Mouse (Mus musculus) frontal cortex, postnatal 25 days (tissue): ENCODE results near the gene Kalrn.

ENCODE experiments used
- DNase-seq, 2 experiments: peaks; one replicate each; pipeline ENCODE4 v3.0.0; 2022; ENCODE audit warnings: low spot score in 2 of 2

The Kalrn gene

DNA sequence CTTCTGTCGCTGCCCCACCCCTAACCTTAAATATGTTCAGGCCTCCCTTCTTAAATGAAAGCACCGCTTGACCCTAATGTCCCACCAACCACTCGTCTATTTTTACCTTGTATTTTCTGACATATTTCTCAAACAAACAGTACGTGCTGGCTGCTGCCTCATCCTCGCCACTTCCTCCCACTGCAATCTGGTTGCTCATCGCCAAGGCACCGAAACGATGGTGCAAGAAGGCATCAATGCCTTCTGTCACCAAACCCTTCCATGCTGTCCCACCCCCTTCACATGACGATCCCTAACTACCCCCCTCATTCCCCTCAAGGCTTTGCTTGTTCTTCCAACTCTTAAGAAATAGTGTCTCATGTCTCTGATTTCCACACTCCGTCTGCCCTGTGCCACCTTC, 69.1 kb downstream of the Kalrn start:
- DNase-seq = no peak

DNA sequence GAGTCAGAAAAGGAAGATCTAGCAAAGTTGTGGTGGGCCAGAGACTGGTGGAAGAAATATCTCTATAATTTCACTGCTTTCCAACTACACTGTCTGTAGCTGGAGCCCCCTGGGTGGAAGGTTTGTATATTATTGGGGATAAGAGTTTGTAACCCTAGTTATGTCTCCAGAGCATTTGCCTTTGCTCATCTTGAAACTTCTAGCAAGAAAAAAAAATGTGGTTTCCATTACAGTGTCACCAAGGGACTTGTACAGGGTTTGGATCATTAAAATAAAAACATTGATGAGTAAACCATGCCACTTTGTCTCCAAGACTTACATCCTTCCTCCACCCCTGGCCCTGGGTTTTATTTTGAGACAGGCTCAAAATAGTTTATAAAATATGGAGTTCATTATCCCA, 71.2 kb downstream of the Kalrn start:
- DNase-seq = no peak

DNA sequence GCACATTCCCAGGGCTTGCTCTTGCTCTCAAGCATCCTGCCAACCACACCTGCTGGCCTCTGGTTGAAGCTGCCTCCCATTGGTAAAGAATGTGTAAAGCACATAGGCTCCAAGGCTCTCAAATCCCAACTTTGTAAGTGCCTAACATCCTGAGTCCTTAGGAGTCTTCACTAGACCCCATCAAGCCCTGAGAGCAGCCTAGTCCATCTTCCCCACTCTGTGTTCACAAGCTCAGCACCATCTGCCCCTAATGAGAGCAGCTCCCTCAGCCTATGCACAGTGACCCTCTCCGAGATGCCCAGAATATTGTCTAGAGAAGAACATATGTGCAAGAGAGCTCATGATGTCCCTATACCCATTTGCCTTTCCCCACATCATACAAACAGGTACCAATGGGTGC, 78.6 kb downstream of the Kalrn start:
- DNase-seq = no peak

DNA sequence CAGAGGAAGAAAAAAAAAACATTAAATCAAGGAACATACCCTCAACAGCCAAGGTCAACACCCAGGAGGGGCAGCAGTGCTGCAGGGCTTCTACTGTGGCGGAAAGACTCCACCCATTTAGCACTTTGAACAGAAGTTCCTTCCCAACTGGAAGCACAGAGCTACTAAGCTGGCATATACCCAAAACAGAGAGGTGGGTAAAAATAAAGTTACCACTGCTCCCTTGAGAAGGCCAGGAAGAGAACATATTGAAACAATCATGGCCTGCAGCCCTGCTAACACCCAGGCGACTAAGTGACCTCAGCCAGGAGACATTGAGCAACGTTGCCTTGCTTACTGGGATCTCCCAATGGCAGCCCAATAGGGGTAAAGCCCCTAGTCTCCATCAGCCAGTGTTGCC, 79.4 kb downstream of the Kalrn start:
- no peak for DNase-seq

DNA sequence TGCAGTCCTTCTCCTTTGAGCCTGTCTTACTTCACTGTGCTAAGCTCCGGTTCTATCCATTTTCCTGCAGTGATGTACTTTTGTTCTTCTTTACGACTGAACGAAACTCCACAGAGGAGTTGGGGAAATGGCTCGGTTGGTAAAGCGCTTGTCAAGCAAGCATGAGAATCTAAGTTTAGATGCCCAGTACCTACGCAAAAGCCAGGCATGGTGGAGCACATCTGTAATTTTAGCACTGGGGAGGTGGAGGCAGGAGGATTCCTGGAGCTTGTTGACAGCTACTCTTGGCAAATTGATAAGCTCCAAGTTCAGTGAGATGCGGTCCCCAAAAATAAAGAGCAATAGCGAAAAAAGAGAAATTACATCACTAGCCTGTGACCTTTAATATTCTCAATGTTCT, 82.1 kb downstream of the Kalrn start:
- no peak for DNase-seq

DNA sequence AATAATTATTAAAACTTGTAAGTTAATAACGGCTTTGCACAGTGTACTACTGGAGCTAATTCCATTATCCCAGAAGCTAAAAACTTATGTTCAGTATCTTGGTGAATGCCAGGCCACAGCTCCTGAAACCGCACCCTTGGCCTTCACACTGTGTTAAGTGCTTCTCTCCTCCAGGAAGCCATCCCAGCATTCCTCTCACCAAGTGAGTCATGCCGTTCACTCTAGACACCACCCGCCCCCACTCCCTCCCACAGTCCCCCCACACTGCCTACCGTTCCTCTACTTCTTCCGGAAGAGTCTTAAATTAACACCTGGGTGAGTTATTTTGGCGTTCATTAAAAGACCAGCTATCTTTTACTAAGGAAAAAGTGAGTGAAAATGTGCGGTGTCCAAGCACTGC, 82.8 kb downstream of the Kalrn start:
- DNase-seq = no peak

DNA sequence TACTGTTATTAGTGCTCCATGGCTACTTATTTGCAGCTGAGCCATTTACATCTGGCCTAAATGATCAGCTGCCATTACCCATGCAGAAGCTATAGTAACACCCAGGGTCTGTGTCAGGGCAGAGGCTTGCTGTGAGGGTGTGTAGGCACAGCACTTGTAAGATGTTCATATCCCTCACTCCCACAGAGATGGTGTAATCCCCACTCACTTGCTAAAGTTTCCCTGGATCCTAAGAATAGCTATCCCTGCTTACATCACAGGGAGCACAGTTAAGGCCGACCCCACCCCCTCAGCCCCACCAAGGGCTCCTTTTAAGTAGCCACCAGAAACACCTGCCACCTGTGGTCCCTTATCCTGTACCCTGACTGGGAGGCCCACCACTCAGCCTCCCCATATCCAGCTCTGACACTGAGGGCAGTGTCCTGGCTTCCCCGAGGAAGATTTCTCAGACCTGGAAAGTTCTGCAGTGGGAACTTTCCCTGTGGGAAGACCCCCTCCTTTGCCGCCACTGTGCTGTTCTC, 83.5 kb downstream of the Kalrn start:
- no peak for DNase-seq

DNA sequence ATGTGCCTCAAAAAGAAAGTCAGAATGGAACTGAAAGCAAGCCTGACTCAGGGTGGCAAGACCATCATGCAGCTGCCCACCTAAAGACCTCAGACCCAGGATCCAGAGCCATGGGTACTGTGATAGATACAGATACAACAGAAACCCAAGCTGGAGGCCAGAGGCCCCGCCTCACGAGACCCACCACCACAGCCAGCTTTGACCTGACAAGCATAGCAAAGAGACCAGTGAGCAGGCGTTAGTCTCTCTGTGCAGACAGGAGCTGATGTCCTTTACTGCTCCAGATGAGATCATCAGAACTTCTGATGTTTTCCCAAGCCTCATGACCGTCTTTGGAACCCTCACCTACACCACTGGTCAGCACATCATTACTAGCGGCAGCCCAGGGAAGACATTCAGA, 85.5 kb downstream of the Kalrn start:
- no peak for DNase-seq

DNA sequence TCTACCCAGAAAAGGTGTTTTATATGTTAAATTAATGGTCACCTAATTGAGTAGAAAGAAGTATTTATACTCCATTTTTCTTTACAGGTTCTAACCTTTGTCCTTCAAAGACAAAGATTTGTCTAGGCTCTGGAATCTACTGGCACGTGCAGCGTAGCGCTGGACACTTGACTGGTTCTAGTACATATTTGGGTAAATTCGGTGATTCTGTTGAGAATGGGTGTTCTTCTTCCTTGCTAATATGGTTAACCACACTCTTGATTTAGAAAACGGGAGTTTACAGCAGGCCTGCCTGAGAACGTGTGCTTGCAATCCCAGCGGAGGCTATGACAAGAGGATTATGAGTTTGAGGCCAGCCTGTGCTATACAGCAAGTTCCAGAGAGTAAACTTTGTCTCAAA, 86.1 kb downstream of the Kalrn start:
- DNase-seq = no peak

DNA sequence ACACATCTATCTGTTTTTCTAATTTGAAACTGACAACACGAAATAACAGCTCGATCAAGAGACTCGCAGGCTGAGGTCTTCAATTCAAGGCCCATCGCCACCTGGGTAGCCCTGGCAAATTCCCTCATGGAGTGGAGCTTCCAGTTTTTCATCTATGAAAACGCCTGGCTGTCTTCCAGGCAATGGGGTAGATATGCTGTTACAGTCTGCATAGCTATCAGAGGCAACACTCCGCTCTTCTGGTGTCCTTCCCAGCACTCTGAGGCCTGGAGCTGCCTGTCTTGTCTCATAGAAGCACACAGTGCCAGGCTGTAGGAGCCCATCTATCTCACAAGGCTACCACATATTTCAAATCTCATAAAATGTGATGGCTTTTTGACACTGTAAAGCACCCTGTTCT, 87.8 kb downstream of the Kalrn start:
- no peak for DNase-seq

DNA sequence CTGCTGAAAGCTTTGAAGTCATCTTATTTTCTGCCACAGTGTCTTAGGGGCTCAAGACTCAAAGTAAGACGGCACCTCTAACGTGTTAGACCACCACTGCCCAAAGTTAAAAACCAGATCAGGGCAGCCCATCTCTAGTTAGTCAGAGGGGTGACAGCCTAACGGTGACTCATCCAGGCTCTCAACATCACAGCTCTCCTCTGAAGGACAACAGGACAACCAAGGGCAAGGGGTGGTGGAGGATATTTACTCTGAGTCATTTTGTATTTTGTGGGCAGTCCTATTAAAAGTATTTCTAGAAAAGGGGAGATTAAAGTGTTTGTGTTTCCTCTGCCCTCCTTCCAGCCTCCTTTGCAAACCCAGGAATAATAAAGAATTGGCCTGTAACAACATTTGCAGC, 88.4 kb downstream of the Kalrn start:
- no peak for DNase-seq

DNA sequence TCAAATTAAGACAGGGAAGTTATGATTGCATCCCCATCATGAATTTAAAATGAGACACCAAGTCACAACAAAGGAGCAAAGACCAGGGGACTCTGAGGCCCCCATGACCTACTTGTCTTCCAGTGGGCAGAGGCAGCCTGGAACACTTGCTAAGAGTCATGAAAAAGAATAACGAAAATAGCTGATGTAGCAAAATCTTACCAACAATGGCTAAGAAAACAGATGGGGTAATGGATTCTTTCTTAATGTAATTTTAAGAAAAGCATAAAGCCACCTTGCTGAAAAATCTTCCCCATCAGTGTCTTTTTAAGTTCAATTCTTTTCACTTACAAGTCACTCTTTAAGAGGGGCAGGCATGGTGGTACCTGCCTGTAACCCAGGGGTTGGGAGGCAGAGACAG, 89.1 kb downstream of the Kalrn start:
- DNase-seq = no peak

DNA sequence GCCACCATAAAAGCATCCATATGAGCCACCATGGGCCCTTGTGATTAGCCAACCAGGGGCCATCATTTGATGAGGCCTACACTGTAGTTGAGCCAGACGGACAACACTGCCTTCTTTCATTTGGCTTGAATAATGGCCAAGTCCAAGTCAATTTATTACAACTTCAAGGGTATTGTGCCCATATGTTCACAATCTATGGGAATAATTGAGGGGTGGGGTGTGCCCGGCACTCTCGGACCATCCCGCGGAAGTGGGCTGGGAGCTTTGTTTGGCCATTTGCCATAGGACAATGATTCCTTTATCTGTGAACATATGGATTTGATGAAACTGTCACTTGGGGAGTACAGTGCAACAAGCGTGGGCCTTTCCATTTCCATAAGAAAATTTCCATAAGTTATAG, 89.6 kb downstream of the Kalrn start:
- DNase-seq = no peak

DNA sequence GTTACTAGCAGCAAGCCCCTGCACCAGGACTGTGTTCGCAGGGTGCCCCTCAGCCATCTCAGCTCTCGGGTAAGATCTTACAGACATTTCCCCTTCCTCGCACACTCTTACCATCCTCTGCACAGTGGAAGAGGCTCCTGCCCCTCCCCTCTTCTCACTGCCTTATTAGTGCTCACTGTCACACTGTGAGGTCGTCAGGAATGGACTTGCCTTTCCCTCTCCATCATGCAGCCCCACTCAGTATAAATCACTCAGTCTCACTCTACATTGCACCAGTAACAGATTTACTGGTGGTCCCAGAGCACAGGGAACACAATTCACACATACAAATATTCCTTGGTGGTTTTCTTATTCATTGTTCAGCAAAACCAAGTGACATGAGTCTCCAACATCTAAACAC, 98.6 kb downstream of the Kalrn start:
- no peak for DNase-seq

DNA sequence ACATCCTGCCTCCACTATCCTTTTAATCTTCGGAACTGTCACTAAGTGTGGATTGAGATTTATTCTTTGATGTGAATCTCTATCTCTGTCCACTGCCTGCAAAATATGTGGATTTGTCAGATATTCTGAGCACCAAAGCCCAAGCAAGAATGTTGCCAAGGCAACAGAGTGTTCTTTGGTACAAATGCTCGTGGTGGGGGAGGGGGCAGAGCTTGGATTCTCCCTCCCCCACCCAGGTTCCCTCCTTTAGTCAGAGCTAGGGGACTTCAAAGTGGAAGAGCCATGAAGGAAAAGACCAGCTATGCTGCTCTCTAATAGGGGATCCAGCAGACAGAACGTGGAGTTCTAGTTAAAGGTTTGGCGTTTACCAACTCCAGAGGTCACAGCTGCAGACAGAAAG, 99.4 kb downstream of the Kalrn start:
- DNase-seq = no peak

DNA sequence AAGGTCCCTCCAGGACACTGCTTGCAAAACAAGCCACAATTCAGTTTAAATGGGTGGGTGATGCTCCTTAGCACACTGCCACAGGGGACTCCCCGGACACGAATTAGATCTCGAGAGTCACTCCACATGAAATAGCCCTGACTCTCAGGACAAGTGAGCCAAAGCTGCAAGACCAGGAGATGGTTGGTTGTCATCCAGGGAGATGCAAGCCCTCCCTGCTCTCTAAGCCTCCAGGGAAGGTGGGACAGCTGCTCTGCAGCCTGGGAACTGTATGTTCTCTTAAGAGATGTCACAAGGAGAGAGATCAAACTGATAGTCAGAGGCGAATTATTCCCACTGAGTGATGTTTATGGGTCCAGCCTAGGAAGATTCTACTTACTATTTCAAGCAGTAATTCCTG, 101.9 kb downstream of the Kalrn start:
- no peak for DNase-seq

DNA sequence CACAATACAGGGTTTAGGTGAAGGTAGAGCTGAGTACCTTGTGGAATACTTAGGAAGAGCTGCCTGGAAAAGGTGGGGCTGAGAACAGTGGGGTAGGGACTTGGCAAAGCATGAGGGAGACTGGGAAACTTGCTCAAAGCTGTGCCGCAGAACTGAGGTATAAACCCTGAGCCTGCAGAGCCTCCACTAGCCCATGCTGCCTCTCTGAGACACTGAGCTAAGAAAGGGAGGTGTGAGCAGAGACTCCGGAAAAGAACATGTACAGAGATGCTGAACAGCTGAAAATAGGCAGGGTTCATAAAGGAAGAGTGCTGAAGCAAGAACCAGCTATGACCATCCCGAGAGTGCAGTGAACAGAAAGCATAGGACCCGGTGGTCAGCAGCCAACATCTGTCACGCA, 103.0 kb downstream of the Kalrn start:
- DNase-seq = no peak

DNA sequence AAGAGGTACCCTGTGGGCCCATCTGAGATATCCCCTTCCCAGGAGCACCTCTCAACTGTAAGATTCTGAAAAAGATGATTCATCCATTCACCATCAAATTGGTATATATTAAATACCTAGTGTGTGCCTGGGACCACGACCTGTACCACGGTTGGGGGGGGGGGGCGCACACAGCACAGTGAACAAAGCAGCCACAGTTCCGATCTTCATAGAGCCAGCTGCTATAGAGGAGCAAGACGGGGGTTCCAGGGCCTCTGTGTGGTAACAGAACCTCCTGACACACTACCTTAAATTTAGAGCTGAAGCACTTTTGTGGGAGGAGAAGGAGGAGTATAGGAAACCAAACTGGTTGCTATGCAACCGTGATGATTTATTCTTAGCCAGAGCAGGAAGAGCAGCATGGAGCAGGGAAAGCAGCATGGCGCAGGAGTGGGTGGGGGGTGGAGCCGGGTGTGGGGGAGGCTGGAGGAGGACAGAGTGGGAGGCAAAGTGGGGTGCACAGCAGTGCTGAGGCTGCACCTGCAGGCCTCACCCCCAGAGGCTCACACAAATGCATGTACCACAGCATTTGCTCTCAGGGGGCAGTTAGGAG, 104.0 kb downstream of the Kalrn start:
- DNase-seq = no peak

DNA sequence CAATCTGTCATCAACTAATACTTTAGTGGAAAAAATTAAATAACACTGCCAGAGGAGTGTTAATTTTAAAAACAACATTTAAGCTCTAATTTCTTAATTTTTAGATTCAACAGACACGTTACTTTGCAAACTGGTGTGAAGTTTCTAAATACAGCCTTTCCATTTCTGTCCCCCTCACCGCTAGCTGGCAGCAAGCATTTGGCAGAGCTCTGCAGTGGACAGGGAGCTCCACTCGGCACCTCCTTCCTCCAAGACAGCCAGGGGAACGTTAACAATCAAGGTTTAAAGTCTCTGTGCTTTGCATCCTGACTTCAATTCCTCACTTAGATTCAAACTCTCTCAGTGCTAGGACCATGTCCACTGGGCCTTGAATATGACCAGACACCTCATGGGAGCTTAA, 106.7 kb downstream of the Kalrn start:
- DNase-seq = no peak

DNA sequence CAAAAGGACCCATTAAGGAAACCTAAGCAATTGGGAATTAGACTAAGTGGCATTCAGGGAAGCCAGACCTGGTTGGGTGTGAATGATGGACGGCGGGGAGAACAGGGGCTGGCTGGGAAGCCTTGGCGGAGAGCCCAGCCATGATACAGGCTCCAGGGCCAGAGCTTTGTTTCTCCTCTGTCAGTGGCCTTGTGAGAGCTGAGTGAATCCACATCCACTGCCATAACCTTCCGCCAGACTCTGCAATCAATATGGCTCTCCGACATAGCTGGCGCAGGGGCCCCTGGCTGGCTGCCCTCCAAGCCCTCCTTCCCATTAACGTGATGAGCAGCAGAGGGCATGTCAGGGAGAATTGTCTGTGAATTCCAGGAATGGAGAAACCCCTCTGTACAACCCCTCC, 117.0 kb downstream of the Kalrn start:
- no peak for DNase-seq

DNA sequence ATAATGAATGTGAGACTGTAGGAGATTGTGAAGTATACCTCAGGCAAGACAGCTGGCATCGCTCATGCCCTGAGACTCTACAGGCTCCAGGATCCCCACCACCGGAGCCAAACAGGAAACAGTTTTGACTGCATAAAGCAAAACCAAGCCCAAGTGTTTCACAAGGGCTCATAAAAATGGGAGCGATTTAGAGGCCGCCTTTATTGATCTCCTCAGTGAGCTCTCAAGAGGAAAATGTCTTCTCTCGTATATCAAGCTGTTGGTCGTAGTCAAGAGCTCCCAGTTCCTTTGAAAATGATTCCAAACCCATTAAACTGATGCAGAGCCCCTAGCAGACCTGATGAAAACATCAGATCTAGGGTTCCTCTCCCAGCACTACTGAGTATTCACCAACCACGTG, 127.7 kb downstream of the Kalrn start:
- no peak for DNase-seq

DNA sequence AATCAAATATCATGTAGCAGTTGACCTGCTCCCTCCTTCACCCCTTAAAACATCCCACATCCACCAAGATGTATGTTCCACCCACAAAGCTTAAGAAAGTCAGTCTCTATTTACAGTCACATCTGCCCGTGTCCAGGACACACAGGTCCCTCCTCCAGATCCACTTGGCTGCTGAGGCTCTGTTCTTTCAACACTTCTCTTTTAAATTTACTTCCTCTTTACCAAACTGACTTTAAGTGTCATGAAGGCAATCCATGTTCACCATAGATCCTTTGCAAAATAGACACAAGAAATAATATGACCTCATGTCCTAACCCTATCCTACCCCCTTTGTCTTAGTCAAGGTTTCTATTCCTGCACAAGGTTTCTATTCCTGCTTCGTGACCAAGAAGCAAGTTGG, 131.6 kb downstream of the Kalrn start:
- no peak for DNase-seq

DNA sequence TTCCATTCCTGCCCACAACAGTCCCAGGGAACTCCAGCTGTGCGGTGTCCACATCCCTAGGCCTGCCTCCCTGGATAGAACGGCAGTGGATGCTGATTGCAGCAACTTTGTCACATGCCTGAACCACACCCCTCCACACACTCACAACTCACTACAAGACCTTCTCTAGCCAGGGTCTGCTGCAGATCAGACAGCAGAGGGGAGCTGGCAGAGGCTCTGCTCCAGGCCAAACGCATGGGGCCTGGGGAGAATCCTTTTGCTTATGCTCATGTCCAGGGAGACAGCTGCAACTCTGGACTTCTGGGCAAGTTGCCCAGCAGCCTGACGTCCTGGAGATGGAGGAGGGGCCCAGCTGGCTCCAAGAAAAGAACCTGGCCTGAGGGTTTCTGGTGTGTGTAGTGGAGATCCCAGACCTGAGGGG, 132.3 kb downstream of the Kalrn start:
- no peak for DNase-seq

DNA sequence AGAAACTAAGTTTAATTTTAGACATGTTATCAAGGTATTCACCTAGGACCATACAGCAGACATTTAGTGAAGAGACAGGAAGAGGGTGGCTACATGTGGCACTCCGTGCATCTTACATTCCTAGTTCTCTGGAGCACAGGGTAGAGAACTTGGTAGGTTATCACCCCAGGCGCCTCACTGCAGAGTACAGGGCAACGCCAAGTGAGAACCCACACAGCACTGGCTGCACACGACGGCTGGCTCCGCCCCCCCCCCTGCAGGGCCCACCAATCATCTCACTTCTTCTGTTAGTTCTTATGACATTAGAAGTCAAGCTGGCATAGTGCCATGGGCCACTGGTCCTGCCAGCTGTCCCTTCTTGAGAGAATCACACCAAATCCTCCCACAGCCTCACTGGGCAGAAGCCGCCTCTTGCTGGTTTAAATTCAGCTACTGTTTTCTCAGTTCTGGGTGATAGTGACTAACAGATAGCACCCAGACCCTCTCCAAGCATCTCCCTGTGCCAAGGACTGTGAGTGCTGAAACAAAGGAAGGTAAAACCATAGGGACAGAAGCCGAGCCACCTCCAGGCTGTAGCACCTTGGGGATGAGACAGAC, 133.2 kb downstream of the Kalrn start:
- peak; percentile 36 to 40 for DNase-seq
